ENCODE assay signal across 8 mouse cellular contexts in the genomic region with DNA sequence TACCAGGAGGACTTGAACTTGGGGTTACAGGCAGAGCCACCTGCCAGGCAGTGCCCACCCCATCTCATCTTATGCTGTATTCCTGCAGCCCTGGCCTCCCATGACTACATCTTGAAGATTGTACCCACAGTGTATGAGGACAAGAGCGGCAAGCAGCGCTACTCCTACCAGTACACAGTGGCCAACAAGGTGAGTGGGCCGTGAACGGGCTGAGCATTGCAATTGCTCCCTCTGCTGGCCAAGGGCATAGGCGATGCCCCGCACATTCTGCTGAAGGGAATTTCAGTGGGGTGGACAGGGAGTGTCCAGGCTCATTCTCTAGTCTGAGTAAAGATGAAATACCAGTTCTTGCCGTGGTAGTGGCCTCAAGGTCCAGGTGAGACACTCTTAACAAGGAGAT. TPM values are rescaled to one million over a fixed set of nuclear protein-coding genes. Genes with fewer than 3 reads are reported as not detected.
A peak's percentile ranks its signal among the peaks of the same experiment; 100 is the strongest.
DNase-seq lines count a peak whose midpoint lies in the region; ATAC-seq and TF ChIP-seq lines count a peak whose summit lies in the region.

No protein-coding gene starts in this region.

- 30% methylated on average over 7 of the region's 7 CpGs for WGBS in limb, embryonic 14.5 days
- 14% methylated on average over 7 of the region's 7 CpGs for WGBS in stomach, embryonic 16.5 days

- H3K9ac ChIP-seq in limb, embryonic 14.5 days (ENCODE audit: low read depth, low read length, severe bottlenecking), result no peak overlapping the region
- no peak overlapping the region for H3K9ac ChIP-seq in stomach, embryonic 16.5 days (ENCODE audit: low read length)

- peaks cover 84% of the 10 kb centered on the region for H3K36me3 ChIP-seq in limb, embryonic 14.5 days (ENCODE audit: control insufficient read depth, insufficient read depth, low read length)
- peaks cover 24% of the 10 kb centered on the region for H3K36me3 ChIP-seq in stomach, embryonic 16.5 days (ENCODE audit: control insufficient read depth, insufficient read depth, low read length)

- no peak for TF ChIP-seq POLR2A in limb, embryonic 14.5 days (IDR thresholded peaks at IDR 0.05; ENCODE audit: borderline replicate concordance, extremely low read depth, insufficient read depth, insufficient read length)

- no peaks in the 10 kb centered on the region for H3K4me1 ChIP-seq in limb, embryonic 14.5 days (ENCODE audit: control insufficient read depth, insufficient read depth, low read length)
- no peaks in the 10 kb centered on the region for H3K4me1 ChIP-seq in stomach, embryonic 16.5 days (ENCODE audit: control insufficient read depth, insufficient read depth, low read length)

- peak; percentile 56 for ATAC-seq in inflammation-experienced regulatory T-cells, adult 6 months
- peak; percentile 46; the same call in 1 of the 2 replicates for ATAC-seq in limb, embryonic 14.5 days (ENCODE audit: low FRiP score, low read depth)
- ATAC-seq in stomach, embryonic 16.5 days (ENCODE audit: insufficient read depth, low FRiP score), result peak; percentile 69

- H3K27ac ChIP-seq in limb, embryonic 14.5 days (replicated peaks; ENCODE audit: low read depth, low read length), result no peak overlapping the region
- no peak overlapping the region for H3K27ac ChIP-seq in stomach, embryonic 16.5 days (ENCODE audit: low read length)

- H3K4me3 ChIP-seq in limb, embryonic 14.5 days (replicated peaks; ENCODE audit: low read length), result no peak overlapping the region
- H3K4me3 ChIP-seq in stomach, embryonic 16.5 days (replicated peaks; ENCODE audit: low read length), result no peak overlapping the region

- DNase-seq in urinary bladder, adult 18-20 months (ENCODE audit: low spot score in 2 of 2), result peak; percentile 62 to 69
- no peak for DNase-seq in urinary bladder, postnatal 10 days (ENCODE audit: low spot score)
- DNase-seq in cerebellum, postnatal 25 days, result peak; percentile 91 to 95
- peak; percentile 63 to 69 for DNase-seq in gastrocnemius, adult 8-10 months (ENCODE audit: low spot score in 2 of 2)
- DNase-seq in limb, embryonic 14.5 days (ENCODE audit: low spot score), result peak; percentile 73
- peak; percentile 28 to 61 for DNase-seq in monocyte, adult 2 months (ENCODE audit: low read depth in 1 of 2, low spot score in 2 of 2)

- H3K27me3 ChIP-seq in limb, embryonic 14.5 days (ENCODE audit: control insufficient read depth, insufficient read depth, low read length), result no peaks in the 10 kb centered on the region
- H3K27me3 ChIP-seq in stomach, embryonic 16.5 days (ENCODE audit: control insufficient read depth, insufficient read depth, low read length), result no peaks in the 10 kb centered on the region

- H3K4me2 ChIP-seq in limb, embryonic 14.5 days (replicated peaks; ENCODE audit: low read depth, low read length, severe bottlenecking), result no peak overlapping the region
- no peak overlapping the region for H3K4me2 ChIP-seq in stomach, embryonic 16.5 days (ENCODE audit: low read depth, low read length)

- H3K9me3 ChIP-seq in limb, embryonic 14.5 days (ENCODE audit: control insufficient read depth, low read length), result no peaks in the 10 kb centered on the region
- H3K9me3 ChIP-seq in stomach, embryonic 16.5 days (replicated peaks; ENCODE audit: control insufficient read depth, low read length), result no peaks in the 10 kb centered on the region

RNA-seq across cellular contexts. Expression of a gene that starts 24.4 kb away (rescaled TPM):
- total RNA-seq in gastrocnemius, adult 8-10 months (2022), result 10 to 100 TPM; 42.0 to 50.3 (median 45.8) TPM
- polyA plus RNA-seq in inflammation-experienced regulatory T-cells, adult 6 months (2017; shearing (Covaris generic)), result 100 to 1,000 TPM; 402 to 432 (median 418) TPM
- polyA plus RNA-seq in limb, embryonic 14.5 days (2012; rRNA removed), result 167 and 183 TPM in 2 replicates
- 203 and 228 TPM in 2 replicates for polyA plus RNA-seq in limb, embryonic 14.5 days (2014; fragmentation: Nextera tagmentation; extraction: Ambion mirVana)
- polyA plus RNA-seq in stomach, embryonic 16.5 days (2015; fragmentation: Nextera tagmentation; extraction: Ambion mirVana), result 231 and 249 TPM in 2 replicates
